Mouse (Mus musculus): ENCODE data around the gene Birc2. TPM values are rescaled to one million over a fixed set of nuclear protein-coding genes. Genes with fewer than 3 reads are reported as not detected.

The Birc2 gene
- 100 to 1,000 TPM; 106 to 129 TPM for total RNA-seq (2023)

GRCm38 (mm10) chr9:7836905-7837805 lies at the start of gene Birc2:
Gene Birc2, minus strand, starts transcription at chr9:7837064.

GRCm38 (mm10) chr9:7872775-7873439 lies 36.0 kb upstream of the Birc2 start, which contains the start of gene Birc3:
Gene Birc3, minus strand, starts transcription at chr9:7873186.

Other genes starting within 250 kb of the Birc2 start
- not detected for gene Mmp20, start 208.8 kb downstream of the Birc2 start, total RNA-seq (2023)
- gene Mmp7, start 145.0 kb downstream of the Birc2 start, total RNA-seq (2023): not detected
- 10 to 100 TPM; 82.8 to 89.7 TPM for gene Tmem123, start 73.0 kb downstream of the Birc2 start, total RNA-seq (2023)
- gene Birc3, start 36.1 kb upstream of the Birc2 start, total RNA-seq (2023): 100 to 1,000 TPM; 165 to 208 TPM
- not detected for gene Yap1, start 167.5 kb upstream of the Birc2 start, total RNA-seq (2023)
- gene Cfap300, start 205.8 kb upstream of the Birc2 start, total RNA-seq (2023): 1 to 10 TPM in 1 of 2 experiments, not detected in 1; 1.2 TPM

All from T-cell, adult 66 days (primary cell).